Mouse (Mus musculus) B cell, adult 2 months (primary cell): Measurements from ENCODE around the gene Ankrd9.

Source experiments
- DNase-seq, 2 experiments: peaks; one replicate each; pipeline ENCODE4 v3.0.0; 2022

Gene Ankrd9

GRCm38 (mm10) chr12:110953900-110954299 lies 24.9 kb downstream of the Ankrd9 start:
- DNase-seq, result no peak

DNA sequence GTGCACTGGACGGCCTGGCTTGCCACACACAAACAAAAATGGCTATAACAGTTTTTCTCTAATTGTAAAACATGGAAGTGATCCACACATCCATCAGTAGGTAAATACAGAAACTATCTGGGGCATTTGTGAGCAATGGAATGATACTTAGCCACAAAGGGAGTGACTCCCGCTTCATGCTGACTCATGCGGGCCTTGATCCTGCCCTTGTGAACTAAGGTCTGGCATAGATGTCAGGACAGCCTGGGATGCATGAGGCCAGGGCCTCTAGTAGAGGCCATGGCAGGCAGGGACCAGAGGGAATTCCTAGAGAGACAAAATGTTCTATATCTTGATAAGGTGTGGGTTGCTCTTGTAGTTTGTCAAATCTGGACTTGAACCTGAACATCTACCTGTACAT lies 25.4 kb downstream of the Ankrd9 start:
- DNase-seq, result no peak

- no peak for DNase-seq
Measured at GRCm38 (mm10) chr12:110952628-110953385, 26.0 kb downstream of the Ankrd9 start.

- DNase-seq, result no peak
Measured at GRCm38 (mm10) chr12:110951236-110951635, 27.6 kb downstream of the Ankrd9 start.

DNA sequence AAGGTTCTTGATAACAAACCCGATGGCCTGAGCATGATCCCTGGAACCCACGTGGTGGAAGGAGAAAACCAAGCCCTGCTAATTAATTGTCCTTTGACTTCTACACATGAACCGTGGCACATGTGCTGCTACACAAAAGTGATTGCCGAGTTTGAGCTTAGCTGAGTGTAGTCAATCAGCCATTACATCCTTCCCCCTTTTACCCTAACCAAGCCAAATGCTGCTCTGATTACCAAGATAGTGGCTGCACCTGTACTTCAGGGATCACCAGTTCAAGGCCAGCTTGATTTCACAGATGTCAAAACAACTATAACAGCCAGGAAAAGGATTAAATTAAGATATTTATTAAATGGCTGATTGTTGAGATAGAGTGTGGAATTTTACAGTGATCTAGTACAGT lies 28.7 kb downstream of the Ankrd9 start:
- DNase-seq, result peak; percentile 50 to 60

- no peak for DNase-seq
Measured at GRCm38 (mm10) chr12:110949410-110949809, 29.4 kb downstream of the Ankrd9 start.

DNA sequence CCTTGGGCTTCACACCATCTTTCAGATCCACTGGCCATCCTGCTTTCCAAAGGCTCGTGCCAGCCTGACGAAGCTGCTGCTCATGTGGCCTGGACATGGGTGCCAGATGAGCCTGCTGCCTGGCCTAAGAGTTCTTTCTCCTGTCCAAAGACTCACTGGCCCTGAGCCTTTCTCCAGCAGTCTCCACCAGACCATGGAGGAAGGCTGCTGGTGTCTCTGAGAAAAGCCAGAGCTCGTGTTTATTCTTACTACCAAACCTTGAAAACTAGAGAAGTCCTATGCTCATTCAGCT lies 30.0 kb downstream of the Ankrd9 start:
- DNase-seq, result no peak

DNA sequence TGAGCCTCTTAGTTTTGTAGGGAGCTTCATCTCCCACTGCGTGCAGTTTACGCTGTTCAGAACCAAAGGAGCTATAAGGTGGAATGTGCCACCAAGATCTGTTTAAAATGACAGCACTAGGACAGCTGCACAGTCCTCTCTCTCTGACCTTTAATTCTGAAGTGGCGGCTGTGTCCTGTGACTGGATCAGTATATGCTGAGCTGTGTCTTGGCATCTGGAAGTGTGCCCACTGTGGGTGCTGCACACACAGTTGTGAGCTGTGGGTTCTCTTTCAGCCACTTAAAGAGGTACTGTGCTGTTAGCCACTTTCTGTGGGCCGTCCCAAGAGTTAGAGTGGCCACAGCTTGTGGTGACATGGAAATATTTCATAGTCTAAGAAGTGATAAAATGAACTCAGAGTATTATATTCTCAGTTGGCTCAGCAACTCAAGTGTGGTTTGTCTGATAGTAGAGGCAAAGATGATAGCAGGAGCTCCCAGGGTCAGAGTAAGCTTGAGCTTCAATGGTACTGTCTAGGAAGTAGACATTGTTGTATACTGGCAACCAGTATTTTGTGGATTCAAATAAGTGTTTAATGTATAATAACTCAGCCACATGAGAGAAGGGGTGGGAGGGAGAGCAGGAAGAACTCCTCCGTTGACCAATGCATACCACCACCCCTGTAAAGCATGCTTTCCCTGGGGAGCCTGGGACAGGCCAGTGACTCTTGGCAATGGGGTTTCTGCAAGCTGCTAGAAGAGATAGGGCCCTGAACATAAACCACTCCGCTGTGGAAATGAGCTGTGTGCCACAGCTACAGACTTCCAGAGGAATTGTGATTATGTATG lies 30.5 kb downstream of the Ankrd9 start:
- no peak for DNase-seq

DNA sequence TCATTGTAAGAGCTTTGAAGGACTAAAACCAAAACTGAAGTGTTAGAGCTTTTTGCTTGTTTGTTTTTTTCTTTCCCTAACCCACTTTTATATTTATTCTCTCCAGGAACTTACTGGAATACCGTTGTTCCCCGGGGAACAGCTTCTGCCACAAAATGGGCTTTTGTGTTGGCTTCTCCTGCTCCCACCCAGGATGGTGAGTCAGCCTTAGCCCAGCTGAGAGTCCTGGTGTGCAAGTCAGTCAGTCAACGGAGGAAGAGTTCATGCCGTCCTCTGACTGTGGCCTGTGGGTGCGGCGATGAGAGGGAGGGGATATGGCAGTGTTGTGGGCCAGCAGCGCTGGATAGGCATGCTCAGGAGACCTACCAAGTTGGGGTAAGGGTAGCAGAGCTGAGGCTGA lies 32.6 kb downstream of the Ankrd9 start:
- DNase-seq, result no peak

DNA sequence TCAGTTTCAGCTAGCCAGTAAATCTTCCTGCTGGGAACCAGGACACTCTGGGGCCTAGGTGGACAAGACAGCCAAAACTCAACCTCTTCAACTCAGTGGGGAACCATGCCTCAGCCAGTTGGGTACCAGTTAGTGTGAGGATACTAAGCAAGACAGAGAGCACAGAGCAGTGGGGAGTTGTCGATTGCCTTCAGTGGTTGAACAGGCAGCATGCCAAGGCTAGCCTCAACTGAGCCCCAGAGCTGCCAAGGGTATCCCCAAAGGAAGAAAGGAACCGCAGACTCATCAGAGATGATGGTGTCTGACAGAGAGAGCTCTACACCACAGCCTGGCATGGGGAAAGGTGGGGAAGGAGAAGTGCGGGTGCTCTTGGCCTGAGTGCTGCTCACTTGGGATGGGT lies 38.0 kb downstream of the Ankrd9 start:
- DNase-seq, result no peak

GRCm38 (mm10) chr12:110939385-110939784 lies 39.5 kb downstream of the Ankrd9 start:
- DNase-seq, result no peak

DNA sequence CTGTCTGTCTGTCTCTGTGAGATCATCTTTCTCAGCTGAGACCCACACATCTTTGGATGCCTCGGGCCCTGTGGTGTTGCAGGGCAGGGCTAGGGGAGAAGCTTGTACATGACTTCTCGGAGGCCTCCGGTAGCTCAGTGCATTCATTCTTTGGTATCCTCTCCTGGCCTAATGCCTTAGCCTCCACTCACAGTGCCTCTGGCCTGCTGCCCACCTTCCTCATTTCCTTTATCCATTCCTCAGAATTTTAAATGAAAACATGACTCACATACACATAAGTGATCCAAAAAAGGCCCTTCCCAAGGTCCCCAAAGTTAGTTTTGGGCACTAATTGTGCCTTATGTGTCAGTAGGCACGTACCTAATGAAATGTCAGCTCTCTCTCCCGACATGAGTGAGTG lies 41.3 kb downstream of the Ankrd9 start:
- no peak for DNase-seq

DNA sequence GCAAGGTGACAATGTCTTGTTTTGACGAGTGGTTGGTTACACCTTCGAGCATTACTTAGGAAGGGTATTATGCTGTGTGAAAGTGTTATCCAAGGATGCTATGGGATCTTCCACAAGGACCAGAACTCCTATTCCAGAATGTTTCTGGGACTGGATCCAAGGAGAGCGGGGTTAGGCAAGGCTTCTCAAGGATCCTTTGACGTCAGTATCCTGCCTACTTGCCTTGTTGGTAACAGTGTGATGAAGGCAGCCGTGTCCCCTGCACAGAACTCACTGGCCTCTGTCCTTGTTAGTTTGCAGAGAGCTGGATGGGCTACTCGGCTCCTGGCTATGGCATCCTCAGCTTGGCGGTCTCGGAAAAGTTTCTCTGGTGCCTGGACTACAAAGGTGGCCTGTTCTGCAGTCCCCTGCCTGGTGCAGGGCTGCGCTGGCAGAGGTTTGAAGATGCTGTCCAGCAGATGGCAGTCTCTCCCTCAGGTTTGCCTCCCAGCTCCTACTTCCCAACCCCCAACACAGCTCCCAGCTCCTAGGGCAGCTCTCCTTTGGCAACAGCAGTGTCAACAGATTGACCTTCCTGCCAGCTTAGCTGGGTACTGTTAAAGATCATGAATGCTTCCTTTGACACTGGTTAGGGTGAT lies 42.7 kb downstream of the Ankrd9 start:
- peak; percentile 67 to 72 for DNase-seq

- no peak for DNase-seq
Measured at GRCm38 (mm10) chr12:110932820-110933219, 46.0 kb downstream of the Ankrd9 start.
